Mouse (Mus musculus) midbrain, embryonic 13.5 days (tissue): ENCODE results near the gene Trmt1. TPM values are rescaled to one million over a fixed set of nuclear protein-coding genes. Genes with fewer than 3 reads are reported as not detected.
"Not testable (repeated sequence)": the region's sequence is repeated elsewhere in the genome, so short reads cannot be mapped to it uniquely, and the experiment has no call there.

Experiments
- ATAC-seq: fragments of 200-750 bp; cut with Nextera tagmentation; 2 replicates; pipeline ENCODE4 v1.8.0; 2017; ENCODE audit warnings: mild to moderate bottlenecking, moderate TSS enrichment, moderate library complexity
- H3K27ac ChIP-seq: fragments of 300-500 bp; sonication (generic); 2 replicates; pipeline ENCODE4 v1.5.1; 2015; ENCODE audit warnings: inconsistent platforms, mild to moderate bottlenecking, moderate library complexity
- H3K27me3 ChIP-seq: fragments of 300-500 bp; sonication (generic); 2 replicates; pipeline ENCODE4 v1.6.1; 2015; ENCODE audit warnings: mild to moderate bottlenecking, inconsistent platforms
- H3K36me3 ChIP-seq: fragments of 300-500 bp; sonication (generic); 2 replicates; pipeline ENCODE4 v1.6.1; 2015; ENCODE audit warnings: mild to moderate bottlenecking, inconsistent platforms
- H3K4me1 ChIP-seq: fragments of 300-500 bp; sonication (generic); replicated peaks from 2 replicates; pipeline ENCODE4 v1.6.1; 2015; ENCODE audit warnings: inconsistent platforms
- H3K4me2 ChIP-seq: fragments of 300-500 bp; sonication (generic); replicated peaks from 2 replicates; pipeline ENCODE4 v1.6.1; 2015; ENCODE audit warnings: moderate library complexity, mild to moderate bottlenecking, inconsistent platforms
- H3K4me3 ChIP-seq: fragments of 300-500 bp; sonication (generic); replicated peaks from 2 replicates; pipeline ENCODE4 v1.5.1; 2015; ENCODE audit warnings: mild to moderate bottlenecking, inconsistent platforms
- H3K9ac ChIP-seq: fragments of 300-500 bp; sonication (generic); replicated peaks from 2 replicates; pipeline ENCODE4 v1.6.1; 2015; ENCODE audit warnings: mild to moderate bottlenecking, inconsistent platforms
- H3K9me3 ChIP-seq: fragments of 300-500 bp; sonication (generic); 2 replicates; pipeline ENCODE4 v1.6.1; 2016; ENCODE audit warnings: mild to moderate bottlenecking, inconsistent platforms
- WGBS: fragments of 180-500 bp; shearing (Covaris S2); methylation state at CpG from one replicate; pipeline ENCODE4 v1.1.7; 2015; 5-methylcytosine and 5-hydroxymethylcytosine counted together
- polyA plus RNA-seq: library from polyadenylated mRNA; unstranded; fragments of >200 nt; fragmentation: Nextera tagmentation; extraction: Ambion mirVana; gene quantifications from 2 replicates; pipeline ENCODE4 v1.2.1, GENCODE M21; 2015

Gene Trmt1
- polyA plus RNA-seq, 1 experiment from 2014 or later: 50.1 TPM

GRCm38 (mm10) chr8:84661458-84661871, 24.6 kb upstream of the Trmt1 start:
- under 1% methylated on average over 24 of the region's 24 CpGs for WGBS

GRCm38 (mm10) chr8:84661961-84662571, 24.0 kb upstream of the Trmt1 start:
- Histone ChIP-seq H3K9ac (peak overlapping the region; percentile 82), H3K27ac (peak overlapping the region; percentile 79), H3K4me2 (peak overlapping the region; percentile 88), H3K4me1 (peaks cover 50% of the 10 kb centered on the region), H3K9me3 (no peaks in the 10 kb centered on the region), H3K36me3 (no peaks in the 10 kb centered on the region), H3K4me3 (peak overlapping the region; percentile 73), H3K27me3 (peaks cover 8% of the 10 kb centered on the region; the same call in 1 of the 2 replicates)
- WGBS: under 1% methylated on average over 61 of the region's 61 CpGs
- peak; percentile 18 for ATAC-seq

More at GRCm38 (mm10) chr8:84661458-84661871, 24.6 kb upstream of the Trmt1 start:
- Histone ChIP-seq H3K27me3 (peaks cover 11% of the 10 kb centered on the region; the same call in 1 of the 2 replicates), H3K36me3 (no peaks in the 10 kb centered on the region), H3K27ac (0 out of 2 replicates have a peak overlapping the region, but pooled peaks have one; percentile 79), H3K4me2 (peak overlapping the region; percentile 88), H3K9ac (peak overlapping the region; percentile 82), H3K4me1 (peaks cover 56% of the 10 kb centered on the region), H3K9me3 (no peaks in the 10 kb centered on the region), H3K4me3 (peak overlapping the region; percentile 73)
- no peak for ATAC-seq

- peak within 1 kb of the TSS; percentile 73 for H3K4me3 ChIP-seq
- H3K27me3 ChIP-seq: peaks cover 8% of the 10 kb centered on the region; the same call in 1 of the 2 replicates
- H3K27ac ChIP-seq: peak within 1 kb of the TSS; percentile 79
- peak within 1 kb of the TSS; percentile 88 for H3K4me2 ChIP-seq
- H3K36me3 ChIP-seq: no peaks in the 10 kb centered on the region
- H3K9me3 ChIP-seq: no peaks in the 10 kb centered on the region
- peaks cover 48% of the 10 kb centered on the region for H3K4me1 ChIP-seq
- WGBS: under 1% methylated on average over 27 of the region's 27 CpGs
- ATAC-seq: peak; percentile 75
- H3K9ac ChIP-seq: peak within 1 kb of the TSS; percentile 82
These were observed 23.5 kb upstream of the Trmt1 start, which contains the start of gene Ier2 for GRCm38 (mm10) chr8:84662581-84663065. Ier2 (minus strand) TSS chr8:84662852.

GRCm38 (mm10) chr8:84663483-84664327, 22.4 kb upstream of the Trmt1 start:
- ATAC-seq: peak; percentile 82
- H3K36me3 ChIP-seq: peaks cover 7% of the 10 kb centered on the region
- peak overlapping the region; percentile 83 for H3K9ac ChIP-seq
- peaks cover 5% of the 10 kb centered on the region; the same call in 1 of the 2 replicates for H3K27me3 ChIP-seq
- peak overlapping the region; percentile 73 for H3K4me3 ChIP-seq
- H3K27ac ChIP-seq: peak overlapping the region; percentile 85
- peaks cover 48% of the 10 kb centered on the region for H3K4me1 ChIP-seq
- peak overlapping the region; percentile 88 for H3K4me2 ChIP-seq
- H3K9me3 ChIP-seq: no peaks in the 10 kb centered on the region
- 4% methylated on average over 43 of the region's 43 CpGs for WGBS

- Histone ChIP-seq H3K27ac (peak overlapping the region; percentile 85), H3K4me2 (peak overlapping the region; percentile 88), H3K9ac (peak overlapping the region; percentile 83), H3K36me3 (peaks cover 11% of the 10 kb centered on the region), H3K4me1 (peaks cover 46% of the 10 kb centered on the region), H3K4me3 (peak overlapping the region; percentile 73), H3K27me3 (no peaks in the 10 kb centered on the region), H3K9me3 (no peaks in the 10 kb centered on the region)
- whole genome bisulfite sequencing: under 1% methylated on average over 29 of the region's 29 CpGs
- ATAC-seq: peak; percentile 61
These were observed 21.3 kb upstream of the Trmt1 start for GRCm38 (mm10) chr8:84664566-84665384.

GRCm38 (mm10) chr8:84665385-84665893, 20.7 kb upstream of the Trmt1 start:
- 3% methylated on average over 14 of the region's 14 CpGs for WGBS
- ATAC-seq: peak; percentile 36; the same call in 1 of the 2 replicates

GRCm38 (mm10) chr8:84668081-84668480, 18.0 kb upstream of the Trmt1 start:
- Histone ChIP-seq H3K27me3 (no peaks in the 10 kb centered on the region), H3K4me1 (peaks cover 17% of the 10 kb centered on the region), H3K4me2 (no peak overlapping the region), H3K9me3 (no peaks in the 10 kb centered on the region), H3K36me3 (peaks cover 39% of the 10 kb centered on the region), H3K4me3 (no peak overlapping the region), H3K9ac (no peak overlapping the region), H3K27ac (no peak overlapping the region)
- ATAC-seq: no peak
- WGBS: 82% methylated on average over 1 of the region's 1 CpGs

More at GRCm38 (mm10) chr8:84665385-84665893, 20.7 kb upstream of the Trmt1 start:
- Histone ChIP-seq H3K27me3 (no peaks in the 10 kb centered on the region), H3K4me1 (peaks cover 39% of the 10 kb centered on the region), H3K36me3 (peaks cover 16% of the 10 kb centered on the region), H3K9me3 (no peaks in the 10 kb centered on the region), H3K4me3 (peak overlapping the region; percentile 73), H3K9ac (peak overlapping the region; percentile 83), H3K4me2 (peak overlapping the region; percentile 88), H3K27ac (peak overlapping the region; percentile 85)

- H3K9ac ChIP-seq: no peak overlapping the region
- no peak for ATAC-seq
- no peaks in the 10 kb centered on the region for H3K9me3 ChIP-seq
- H3K4me2 ChIP-seq: no peak overlapping the region
- H3K36me3 ChIP-seq: peaks cover 46% of the 10 kb centered on the region
- no peak overlapping the region for H3K27ac ChIP-seq
- 86% methylated on average over 6 of the region's 6 CpGs for WGBS
- no peak overlapping the region for H3K4me3 ChIP-seq
- H3K27me3 ChIP-seq: no peaks in the 10 kb centered on the region
- H3K4me1 ChIP-seq: peaks cover 12% of the 10 kb centered on the region
These were observed 17.2 kb upstream of the Trmt1 start for GRCm38 (mm10) chr8:84668731-84669485.

GRCm38 (mm10) chr8:84670295-84671006, 15.7 kb upstream of the Trmt1 start:
- ATAC-seq: peak; percentile 21; the same call in 1 of the 2 replicates
- not testable (repeated sequence) for H3K27me3 ChIP-seq
- peaks cover 61% of the 10 kb centered on the region for H3K36me3 ChIP-seq

GRCm38 (mm10) chr8:84677305-84677704, 8.8 kb upstream of the Trmt1 start:
- ATAC-seq: no peak
- Histone ChIP-seq H3K9me3 (no peaks in the 10 kb centered on the region), H3K4me3 (no peak overlapping the region), H3K27me3 (no peaks in the 10 kb centered on the region), H3K27ac (no peak overlapping the region), H3K4me1 (0 out of 2 replicates have a peak, but pooled peaks cover 4% of the 10 kb centered on the region), H3K4me2 (no peak overlapping the region), H3K9ac (no peak overlapping the region), H3K36me3 (peaks cover 58% of the 10 kb centered on the region)
- WGBS: 96% methylated on average over 5 of the region's 5 CpGs

More at GRCm38 (mm10) chr8:84670295-84671006, 15.7 kb upstream of the Trmt1 start:
- H3K27ac ChIP-seq, H3K9ac ChIP-seq, H3K9me3 ChIP-seq, H3K4me2 ChIP-seq, H3K4me3 ChIP-seq, H3K4me1 ChIP-seq: not testable (repeated sequence)
- WGBS: 92% methylated on average over 5 of the region's 5 CpGs
